Mouse (Mus musculus): ENCODE measurements around the gene Myadml2.

GRCm38 (mm10) chr11:120695641-120696040, 47.7 kb upstream of the Myadml2 start:
- no peak for TF ChIP-seq MYOD1 (IDR thresholded peaks at IDR 0.05; ENCODE audit: control insufficient read depth in 1 of 3, insufficient read length in 2 of 3, low read depth in 2 of 3)
- TF ChIP-seq USF1 (IDR thresholded peaks at IDR 0.05; ENCODE audit: low read depth) = no peak
- no peak for TF ChIP-seq TCF12 (IDR thresholded peaks at IDR 0.05; ENCODE audit: insufficient read depth, poor library complexity, severe bottlenecking)
- TF ChIP-seq POLR2A (IDR thresholded peaks at IDR 0.05; ENCODE audit: insufficient read length, low read depth) = no peak
